Mouse (Mus musculus): ENCODE results near the gene Gas7.

Gene Gas7

DNA sequence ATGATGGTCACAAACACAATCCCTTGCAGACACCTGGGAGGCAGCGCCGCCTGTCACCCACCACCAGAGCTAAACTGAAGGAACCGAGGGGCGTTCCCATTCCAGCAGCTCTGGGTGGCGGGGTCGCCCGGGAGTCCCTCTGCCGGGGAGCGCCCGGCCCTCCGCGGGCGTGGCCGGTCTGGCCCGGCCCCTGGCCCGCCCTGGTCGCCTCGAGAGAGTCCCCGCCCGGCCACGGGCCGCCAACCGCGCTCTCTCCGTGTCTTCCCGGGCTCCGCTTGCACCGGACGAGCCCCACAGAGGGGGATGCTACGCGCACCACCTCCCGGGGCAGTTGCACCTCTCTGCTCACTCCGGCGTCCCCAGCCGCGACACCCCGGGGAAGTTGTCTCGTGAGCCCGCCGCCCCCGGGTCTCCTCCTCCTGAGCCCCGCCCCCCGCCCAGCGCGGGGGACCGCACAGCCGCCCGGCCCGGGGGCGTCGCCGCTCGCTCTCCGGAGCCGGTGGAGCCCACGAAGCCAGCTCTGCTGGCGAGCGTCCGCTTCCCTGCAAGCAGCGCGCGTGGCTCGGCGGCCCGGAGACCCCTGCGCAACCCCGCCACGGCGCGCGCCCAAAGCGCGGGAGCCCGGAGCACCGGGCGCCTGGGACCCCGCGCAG is at the start of gene Gas7:
TSS of gene Gas7 (plus strand) at position 564 of the 653 bp plus-strand sequence.
- peak; percentile 40 for DNase-seq (ENCODE audit: low spot score)

DNA sequence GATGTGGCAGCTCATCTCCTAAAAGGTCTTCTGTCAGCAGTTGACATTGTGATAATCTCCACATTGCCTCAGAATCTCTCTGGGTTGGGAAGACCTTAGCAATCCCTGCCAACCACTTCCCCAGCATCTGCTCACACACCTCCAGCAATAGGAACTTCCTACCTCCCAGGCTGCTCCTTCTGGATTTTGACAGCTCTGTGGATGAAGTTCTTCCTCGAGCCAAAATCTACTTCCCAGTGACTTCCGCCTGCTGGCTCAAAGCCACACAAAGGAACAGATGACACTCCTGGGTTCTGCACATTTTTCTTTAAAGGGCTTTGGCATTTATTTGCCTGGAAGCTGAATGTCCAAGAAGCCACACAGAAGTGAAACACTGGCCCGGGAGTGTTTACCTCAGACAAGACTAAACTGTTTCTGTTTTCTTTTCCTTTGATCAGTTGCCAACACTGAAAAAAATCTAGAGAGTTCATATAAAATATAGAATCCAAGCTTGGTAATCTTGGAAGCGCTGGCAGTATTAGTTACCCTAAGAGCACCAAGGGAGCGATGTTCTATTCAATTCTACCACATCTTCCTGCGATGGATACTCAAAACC is 40.8 kb upstream of the Gas7 start:
- no peak for DNase-seq (ENCODE audit: low spot score)

DNA sequence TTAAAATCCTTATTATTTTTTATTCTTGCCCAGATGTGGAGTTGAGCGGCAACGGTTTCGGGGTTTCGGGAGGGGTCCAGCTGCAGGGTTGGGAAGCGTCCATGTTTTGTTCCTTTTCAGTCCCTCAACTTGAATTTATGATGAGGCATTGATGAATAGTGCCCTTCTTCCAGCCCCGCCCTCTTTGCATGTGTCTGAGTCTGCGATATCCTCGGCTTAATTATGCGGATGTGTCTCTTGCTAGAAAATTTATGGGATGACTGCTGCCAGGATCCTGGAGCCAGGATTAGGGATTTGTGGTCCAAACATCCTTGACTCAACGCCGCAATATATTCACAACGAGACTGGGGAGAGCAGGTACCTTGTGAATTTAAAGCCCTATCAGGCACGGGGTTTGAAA is 31.7 kb upstream of the Gas7 start:
- no peak for DNase-seq (ENCODE audit: low spot score)

DNA sequence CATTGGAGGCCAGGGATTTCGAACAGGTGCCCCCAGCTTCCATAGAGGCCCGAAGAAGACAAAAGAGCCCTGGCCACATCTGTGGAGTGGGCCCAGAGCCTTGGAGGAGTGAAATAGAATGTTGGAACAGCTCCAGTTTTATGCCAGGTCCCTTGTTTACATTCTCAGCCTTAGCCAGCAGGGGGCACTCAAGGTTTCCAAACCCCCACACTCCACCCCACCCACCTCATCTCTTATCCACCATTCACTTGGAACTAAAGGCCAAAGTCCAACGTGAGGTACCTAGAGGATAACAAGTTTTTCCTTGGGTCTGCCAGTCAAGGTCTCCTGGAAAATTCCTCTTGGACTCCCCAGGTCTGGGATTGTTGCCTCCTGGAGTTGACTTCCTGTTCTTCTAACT is 27.0 kb upstream of the Gas7 start:
- DNase-seq (ENCODE audit: low spot score), result peak; percentile 15

DNA sequence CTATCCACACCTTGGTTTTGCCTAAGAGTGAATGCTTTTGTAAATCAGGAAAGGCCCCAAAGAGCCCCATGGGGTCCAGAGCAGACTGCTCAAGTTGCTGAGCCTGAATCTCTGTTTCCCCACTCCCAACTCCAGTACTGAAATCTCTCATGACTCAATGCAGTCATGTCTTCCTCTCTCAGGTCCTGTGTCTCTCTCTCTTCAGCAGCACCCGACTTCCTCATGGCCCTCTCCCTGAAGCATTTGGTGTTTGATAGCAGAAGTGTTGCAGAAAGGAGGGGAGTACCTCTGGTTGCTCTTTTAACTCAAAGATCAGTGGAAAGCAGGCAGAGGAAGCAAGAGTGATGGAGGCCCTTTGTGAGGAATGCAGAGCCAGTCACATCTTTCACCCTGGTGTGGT is 25.4 kb upstream of the Gas7 start:
- no peak for DNase-seq (ENCODE audit: low spot score)

DNA sequence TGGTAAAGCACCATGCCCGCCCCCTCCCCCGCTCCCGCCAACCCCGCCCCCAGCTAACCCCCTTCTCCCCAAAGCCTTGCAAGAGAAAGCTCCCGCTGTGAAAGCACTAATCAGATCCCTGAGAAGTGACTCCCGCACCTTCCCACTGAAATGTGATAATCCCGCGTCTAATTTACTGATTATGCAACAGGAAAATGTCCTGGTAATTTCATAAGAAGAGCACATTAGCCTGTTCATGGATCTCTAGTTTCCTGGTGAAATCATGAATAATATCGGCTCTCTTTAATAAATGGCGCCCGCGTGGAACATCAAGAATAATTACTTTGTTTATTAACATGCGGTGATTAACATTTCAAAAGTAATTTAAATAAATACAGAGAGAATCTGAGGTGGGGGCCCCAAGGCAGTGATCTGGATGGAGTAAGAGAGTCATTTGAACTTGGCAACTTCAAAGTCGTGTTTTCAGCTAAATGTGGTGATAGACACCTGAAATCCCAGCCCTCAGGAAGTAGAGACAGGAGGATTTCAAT is 24.1 kb upstream of the Gas7 start:
- no peak for DNase-seq (ENCODE audit: low spot score)

DNA sequence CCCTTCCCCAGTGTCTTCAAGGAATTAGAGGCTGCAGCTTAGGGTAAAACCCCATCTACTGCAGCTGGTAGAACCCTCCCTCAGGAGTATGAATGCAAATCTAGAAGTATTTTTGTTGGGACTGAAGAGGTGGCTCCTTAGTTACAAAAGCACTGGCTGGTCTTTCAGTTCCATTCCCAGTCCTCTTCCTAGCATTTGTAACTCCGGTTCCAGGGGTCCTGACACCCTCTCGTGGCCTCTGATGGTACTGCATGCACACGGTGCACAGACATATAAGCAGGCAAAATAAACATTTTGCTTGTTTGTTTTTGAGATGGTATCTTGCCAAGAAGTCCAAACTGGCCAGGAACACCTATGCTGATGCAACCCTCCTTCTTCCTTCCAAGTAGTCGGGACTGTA is 23.4 kb upstream of the Gas7 start:
- no peak for DNase-seq (ENCODE audit: low spot score)

DNA sequence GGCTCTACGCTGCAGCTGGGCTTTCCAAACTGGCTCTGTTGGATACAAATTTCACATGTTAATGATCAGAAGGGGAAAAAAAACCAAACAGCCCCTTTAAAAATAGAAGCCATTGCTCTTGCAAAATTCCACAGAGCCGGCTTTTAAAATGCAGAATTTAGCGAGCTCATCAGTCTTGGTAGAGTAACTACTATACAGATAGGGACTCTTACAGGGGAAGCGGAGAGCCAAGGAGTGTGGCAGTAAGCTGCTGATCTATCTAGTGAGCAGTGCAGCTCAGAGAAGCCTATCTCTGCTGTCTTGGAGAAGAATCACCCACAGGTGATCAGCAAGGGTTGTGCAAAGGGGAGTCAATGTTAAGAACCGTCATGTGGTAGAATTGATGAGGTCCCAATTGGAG is 21.5 kb upstream of the Gas7 start:
- DNase-seq (ENCODE audit: low spot score), result no peak

DNA sequence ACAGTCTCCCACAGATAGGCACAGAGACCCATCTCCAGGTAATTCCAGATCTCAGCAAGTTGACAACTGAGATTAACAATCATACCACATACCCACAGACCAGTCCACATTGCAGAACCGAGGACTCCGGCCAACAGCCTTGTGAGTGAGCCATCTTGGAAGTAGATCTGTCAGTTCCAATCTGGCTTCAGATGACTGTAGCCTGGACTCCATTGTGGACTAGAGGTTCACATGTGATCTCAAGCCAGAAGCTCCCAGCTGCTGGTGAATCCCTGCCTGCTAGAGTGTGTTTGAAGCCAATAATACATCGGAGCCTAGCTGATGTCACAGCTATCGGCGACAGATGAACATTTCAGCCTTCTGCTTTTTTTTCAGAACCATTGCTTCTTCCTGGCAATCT is 16.5 kb upstream of the Gas7 start:
- no peak for DNase-seq (ENCODE audit: low spot score)

DNA sequence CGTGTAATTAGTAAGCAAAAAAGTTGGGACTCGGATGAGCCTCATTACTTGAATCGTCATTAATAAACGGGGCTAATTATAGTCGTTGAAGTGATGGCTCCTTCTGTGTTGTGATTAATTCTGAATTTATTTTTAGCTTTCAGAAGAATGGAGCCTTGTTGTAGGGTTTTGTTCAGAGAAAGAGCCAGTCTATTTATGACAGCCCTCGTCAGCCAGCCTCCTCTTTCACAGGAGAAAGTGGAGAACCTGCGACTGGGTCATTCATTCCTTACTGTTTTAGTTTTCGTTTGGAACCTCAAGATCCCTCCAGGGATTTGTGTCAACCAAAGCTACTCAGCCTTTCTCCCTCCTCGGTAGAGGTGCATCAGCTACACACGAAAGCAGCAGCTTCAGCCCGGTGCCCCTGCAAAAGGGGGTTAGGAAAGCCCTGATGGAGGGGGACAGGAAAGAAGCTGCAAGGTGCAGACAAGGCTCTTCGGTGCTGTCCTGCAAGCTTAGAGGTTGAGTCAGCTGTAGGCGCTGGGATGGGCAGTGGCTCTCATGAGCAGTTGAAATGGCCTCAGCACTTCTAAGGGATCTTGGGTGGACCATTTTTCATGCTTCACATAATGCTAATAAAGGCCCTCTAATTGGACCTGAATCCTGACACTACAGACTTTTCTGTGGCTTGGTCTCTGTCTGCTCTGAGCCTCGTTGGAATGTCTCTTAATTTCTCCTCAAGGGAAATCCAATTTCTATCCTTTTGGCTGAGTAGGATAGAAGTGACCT is 10.0 kb upstream of the Gas7 start:
- no peak for DNase-seq (ENCODE audit: low spot score)

DNA sequence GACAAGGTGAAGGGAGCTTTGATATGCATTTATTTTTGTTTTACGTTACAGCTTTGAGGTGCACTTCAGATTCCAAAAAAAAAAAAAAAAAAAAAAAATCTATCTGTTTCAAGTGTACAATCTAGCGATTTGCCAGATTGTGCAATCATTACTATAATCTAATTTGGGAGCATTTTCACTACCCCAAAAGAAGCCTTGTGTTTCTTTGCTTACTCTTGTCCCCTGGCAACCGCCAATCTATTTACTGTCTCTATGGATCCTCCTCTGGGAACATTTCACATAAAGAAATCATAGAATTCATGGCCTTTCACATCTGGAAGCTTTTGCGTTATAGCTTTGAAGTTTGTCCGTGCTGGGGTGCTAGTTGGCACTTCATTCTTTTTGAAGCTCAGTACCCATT is 3.7 kb upstream of the Gas7 start:
- no peak for DNase-seq (ENCODE audit: low spot score)

DNA sequence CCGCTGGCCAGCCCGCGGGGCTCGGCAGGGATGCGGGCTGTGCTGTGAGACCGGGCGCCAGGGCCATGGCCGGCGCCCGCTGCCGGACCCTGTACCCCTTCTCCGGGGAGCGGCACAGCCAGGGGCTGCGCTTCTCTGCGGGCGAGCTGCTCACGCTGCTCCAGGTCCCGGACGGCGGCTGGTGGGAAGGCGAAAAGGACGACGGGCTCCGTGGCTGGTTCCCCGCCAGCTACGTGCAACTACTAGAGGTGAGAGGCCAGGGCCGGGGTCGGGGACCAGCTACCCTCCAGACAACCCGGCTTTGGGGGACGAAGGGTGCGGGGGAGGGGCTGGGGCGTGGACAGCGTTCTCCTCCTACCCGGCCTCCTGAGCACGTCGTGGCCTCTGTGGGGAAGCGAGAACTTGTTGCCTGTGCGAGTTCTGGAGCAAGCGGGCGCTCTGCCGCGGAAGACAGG is 317 bp downstream of the Gas7 start:
- DNase-seq (ENCODE audit: low spot score), result peak; percentile 19

DNA sequence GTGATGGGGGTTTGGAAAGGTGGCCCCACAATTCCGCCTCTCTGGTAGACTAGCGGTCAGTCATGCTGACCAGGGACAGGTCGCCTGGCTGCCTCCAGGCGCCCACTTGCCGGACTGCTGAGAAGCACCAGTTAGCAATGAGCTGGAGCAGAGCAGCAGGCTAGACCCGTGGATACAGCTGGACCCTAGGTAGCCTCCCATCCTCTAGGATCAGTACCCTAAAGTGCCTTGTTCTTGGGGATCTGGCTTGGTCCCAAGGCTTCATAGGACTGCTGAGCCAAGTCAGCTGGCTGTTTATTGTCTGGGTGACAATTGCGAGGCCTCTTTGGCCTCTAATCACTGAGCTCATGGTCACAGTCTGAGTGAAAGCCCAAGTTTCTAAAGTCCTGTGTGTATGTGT is 792 bp downstream of the Gas7 start:
- DNase-seq (ENCODE audit: low spot score), result no peak

DNA sequence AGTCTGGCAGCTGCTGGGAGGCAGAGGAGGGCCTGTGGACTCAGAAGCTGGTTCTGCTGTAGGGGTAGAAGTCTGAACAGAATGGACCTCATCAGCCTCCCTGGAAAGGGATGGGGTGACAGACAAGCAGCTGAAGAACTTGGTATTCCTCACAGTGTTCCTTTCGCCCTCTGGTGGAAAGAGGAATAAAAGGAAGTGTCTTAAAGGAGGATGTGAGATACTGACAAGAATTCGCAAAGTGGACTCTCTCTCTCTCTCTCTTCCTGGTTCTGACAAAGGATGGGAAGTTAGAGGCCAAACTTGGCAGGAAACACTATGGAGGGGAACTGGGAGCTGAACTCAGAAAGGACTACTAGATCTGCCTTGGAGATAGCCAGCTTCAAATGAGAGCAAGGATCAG is 2.9 kb downstream of the Gas7 start:
- no peak for DNase-seq (ENCODE audit: low spot score)

DNA sequence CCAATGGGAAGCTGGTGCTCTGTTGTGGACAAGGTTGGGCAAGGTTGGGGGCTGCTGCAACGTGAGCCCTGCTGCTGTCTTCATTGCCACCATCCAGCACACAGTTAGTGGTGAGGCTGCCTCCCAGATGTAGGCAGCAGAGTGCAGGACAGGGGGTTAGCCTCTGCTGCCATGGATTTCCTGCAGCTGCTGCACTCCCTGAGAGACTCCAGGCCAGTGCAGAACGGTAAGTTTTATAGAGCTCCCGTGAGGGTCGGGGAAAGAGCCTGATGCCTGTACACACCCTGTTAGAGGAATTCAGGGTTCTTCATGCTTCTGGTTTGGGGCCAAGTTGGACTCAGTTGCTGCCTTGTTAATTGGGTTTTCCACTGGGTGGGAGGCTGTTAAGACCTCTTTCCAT is 11.9 kb downstream of the Gas7 start:
- DNase-seq (ENCODE audit: low spot score), result no peak

DNA sequence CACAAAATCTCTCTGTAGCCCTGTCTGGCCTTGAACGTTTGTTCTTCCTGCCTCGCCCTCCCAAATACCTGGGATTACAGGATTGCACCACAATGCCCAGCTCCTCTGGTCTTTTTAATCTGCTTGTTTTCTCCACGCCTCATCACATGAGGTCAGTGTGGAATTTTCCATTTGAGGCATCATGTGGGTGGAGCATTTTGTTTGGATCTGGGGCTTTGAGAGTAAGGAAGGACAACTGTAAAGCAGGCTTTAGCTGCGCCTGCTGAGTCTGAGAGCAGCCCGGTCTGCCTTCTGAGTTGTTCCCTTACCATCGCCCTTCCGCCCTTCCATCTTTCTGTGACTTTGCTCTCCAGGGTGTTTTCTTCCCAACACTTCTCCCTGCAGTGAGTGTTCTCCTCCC is 13.6 kb downstream of the Gas7 start:
- DNase-seq (ENCODE audit: low spot score), result no peak

DNA sequence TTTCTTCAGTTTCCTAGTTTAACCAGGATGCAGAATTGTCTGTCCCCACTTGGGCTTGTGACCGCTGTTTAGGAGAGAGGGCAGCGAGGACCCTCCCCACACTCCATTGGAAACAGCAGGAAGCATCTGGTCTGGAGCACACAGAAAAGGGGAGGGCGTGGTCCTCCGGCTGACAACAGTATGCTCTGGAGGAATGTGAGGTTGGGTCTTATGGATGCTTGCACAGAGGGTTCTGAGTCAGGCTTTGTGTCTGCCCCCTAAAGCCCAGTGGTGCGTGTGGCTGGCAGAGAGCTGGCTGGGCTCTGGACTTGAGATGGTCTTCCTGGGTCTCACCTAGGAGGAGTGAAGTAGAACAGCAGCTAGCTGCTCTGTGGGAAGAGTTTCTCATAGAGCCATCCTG is 19.4 kb downstream of the Gas7 start:
- DNase-seq (ENCODE audit: low spot score), result no peak

DNA sequence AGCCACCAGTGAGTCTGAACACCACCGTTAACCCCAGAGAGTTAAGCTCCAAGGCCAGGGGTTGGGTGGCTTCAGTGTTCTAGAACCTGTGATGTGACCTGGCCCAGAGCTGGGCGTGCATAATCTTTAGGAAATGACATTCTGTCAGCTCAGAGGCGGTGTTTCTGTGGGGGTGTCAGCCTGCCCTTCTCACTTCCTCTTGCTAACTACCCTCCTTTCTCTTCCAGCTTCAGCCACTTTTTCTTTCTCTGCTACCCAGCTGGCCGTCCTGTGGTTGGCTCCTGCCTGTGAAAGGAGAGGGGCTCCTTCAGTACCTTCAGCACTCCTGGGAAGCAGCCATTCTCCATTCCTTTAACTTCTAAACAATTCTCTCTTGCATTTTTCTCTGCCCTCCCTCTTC is 24.3 kb downstream of the Gas7 start:
- no peak for DNase-seq (ENCODE audit: low spot score)

DNA sequence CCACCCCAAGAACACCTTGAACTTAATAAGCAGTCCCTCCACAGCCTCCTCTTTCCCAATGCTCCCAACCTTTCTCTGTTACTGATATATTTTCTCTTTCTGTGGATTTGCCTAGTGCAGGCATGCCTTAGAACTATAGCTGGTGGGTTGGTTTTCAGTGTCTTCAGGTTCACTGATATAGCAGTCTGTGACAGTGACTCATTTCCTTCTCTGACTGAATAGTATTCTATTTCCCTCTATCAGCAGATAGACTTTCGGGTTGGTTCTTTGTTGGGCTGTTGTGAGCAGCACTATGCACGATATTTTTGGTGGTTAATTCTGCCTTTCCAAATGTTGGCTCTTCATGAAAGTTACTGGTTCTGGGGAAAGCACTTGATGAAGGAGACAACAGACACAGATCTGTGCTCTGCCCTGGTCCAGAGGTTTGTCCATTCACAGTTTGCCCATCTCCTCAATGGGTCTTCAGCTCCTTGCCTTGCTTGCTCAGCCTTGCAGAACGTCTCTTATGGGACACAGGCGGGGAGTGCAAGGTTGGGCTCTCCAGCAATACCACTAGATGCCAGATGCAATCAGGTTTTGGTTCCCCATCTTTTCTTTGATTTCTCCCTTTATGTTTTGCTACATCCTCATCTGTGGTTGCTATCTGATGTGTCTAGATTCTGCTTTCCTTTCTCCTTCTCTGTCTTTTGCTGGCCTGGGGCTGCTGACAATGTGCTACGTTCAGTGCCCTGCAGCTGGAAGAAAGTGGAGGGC is 25.1 kb downstream of the Gas7 start:
- DNase-seq (ENCODE audit: low spot score), result no peak

DNA sequence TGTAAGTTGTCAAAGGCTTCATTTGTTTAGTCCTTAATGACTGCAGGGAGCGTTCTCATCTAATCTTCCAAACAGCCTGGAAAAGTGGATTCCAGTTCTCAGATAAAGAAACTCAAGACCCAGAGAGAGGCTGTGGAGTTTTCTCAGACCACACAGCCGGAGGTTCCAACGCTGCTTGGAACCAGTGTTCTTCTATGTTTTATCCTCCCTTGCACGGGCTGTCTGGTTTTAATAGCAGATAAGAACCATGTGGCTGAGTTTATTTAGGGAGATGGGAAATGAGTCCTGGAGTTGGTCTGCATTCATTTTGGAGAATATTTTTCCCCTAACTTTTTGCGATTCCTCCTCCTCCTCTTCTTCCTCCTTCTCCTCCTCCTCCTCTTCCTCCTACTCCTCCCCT is 26.5 kb downstream of the Gas7 start:
- no peak for DNase-seq (ENCODE audit: low spot score)

DNA sequence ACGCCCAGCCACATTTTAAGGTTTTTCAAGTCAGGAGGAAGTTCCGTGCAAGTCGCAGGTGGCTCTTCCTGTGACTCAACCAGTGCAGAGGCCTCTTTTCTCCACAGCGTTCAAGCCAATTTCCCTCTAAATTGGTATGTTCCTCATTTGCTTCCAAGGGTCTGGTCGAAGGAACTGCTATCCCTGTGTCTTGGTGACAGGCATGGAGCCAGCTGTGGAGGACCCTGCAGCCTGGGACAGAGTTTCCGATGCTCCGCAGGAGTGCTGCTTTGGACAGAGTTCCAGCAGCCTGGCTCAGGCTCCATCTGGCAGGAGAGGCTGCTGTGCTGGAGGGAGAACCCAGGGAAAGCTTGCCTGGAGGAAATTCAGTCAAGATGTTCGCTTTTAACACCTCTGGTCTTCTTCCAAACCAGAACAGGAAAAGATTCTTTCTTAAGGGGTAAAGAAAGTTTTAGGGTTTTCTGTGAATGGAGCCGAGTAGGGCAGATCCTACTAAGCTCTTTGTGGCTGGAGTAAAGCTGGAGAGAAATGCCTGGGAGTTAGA is 27.1 kb downstream of the Gas7 start:
- peak; percentile 27 for DNase-seq (ENCODE audit: low spot score)

DNA sequence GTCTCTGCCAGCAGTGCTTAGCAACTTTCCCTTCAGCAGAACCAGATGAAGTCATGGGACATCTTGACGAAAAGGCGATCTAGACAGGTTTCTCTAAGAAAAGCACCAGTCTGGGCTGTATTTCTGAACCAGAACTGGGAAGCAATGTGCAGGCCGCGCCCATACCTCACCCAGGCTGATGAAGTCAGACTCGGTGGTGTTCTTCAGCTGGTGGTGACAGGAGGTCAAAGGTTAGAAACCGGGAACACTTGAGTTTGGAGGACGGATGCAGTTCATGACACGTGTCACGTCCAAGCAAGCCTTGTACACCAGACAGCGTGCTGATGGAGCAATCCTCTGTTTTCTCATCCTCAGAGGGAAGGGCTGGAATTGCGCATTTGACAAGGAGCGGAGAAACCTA is 32.9 kb downstream of the Gas7 start:
- DNase-seq (ENCODE audit: low spot score), result no peak

Measured in urinary bladder, postnatal 25 days (tissue).